ENCODE assay signal across 9 mouse cellular contexts in the genomic region with DNA sequence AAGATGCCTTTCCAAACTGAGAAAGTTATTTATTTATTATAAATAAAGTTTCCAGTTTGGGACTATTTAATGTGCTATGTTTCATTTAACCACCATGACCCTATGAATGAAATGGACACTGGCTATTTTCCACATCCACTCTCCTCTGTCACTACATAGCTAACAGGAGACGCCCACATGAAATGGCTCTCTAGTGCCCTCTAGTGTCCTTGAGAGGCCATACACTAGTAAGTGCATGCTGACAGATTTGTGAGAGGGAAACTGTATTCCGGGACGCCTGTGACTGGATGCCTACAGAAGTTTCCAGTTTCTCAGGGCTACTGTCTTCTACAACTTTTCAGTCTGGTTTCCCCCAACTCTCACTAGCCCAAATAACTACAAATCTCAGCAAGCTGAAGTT. TPM values are rescaled to one million over a fixed set of nuclear protein-coding genes. Genes with fewer than 3 reads are reported as not detected.
A peak's percentile ranks its signal among the peaks of the same experiment; 100 is the strongest.
DNase-seq lines count a peak whose midpoint lies in the region.
"Had no signal": no experiment of that assay in that cellular context is flagged by ENCODE, and none has a peak within 500 bp of the region (broad histone marks: within the 10 kb centered on the region; RNA-seq: fewer than 3 reads in every experiment).

No protein-coding gene starts in this region.

- DNase-seq in gastrocnemius, postnatal 14 days = peak; percentile 17
- no peak for DNase-seq in gastrocnemius, adult 8-10 months (ENCODE audit: low spot score in 2 of 2)
- peak; percentile 9 for DNase-seq in urinary bladder, postnatal 14 days (ENCODE audit: low spot score)
- no peak for DNase-seq in urinary bladder, adult 18-20 months (ENCODE audit: low spot score in 2 of 2)
- peak; percentile 74 for DNase-seq in embryo, embryonic 10 days (ENCODE audit: low spot score)
- peak; percentile 45 for DNase-seq in kidney, postnatal 14 days
- peak; percentile 38 for DNase-seq in retina, adult 2 months (ENCODE audit: low read depth, low spot score)
- no peak for DNase-seq in right cerebral cortex, postnatal 14 days

- intact Hi-C loops in gastrocnemius, postnatal 14 days (cut with DNase I; ENCODE audit: low total_unique reads) = no loop called here

RNA-seq across cellular contexts. Expression of gene Akap14, which starts 1.6 kb away (rescaled TPM):
- total RNA-seq in gastrocnemius, postnatal 14 days (2021) = not detected
- not detected for total RNA-seq in gastrocnemius, adult 8-10 months (2022)
- total RNA-seq: adrenal gland, postnatal 36 days had no signal

RNA-seq across cellular contexts. Expression of gene Ndufa1, which starts 23.9 kb away (rescaled TPM):
- 100 to 1,000 TPM; 346 to 390 TPM for total RNA-seq in gastrocnemius, postnatal 14 days (2021)
- total RNA-seq in gastrocnemius, adult 8-10 months (2022) = 100 to 1,000 TPM; 301 to 394 (median 354) TPM

RNA-seq across cellular contexts. Expression of gene Rnf113a1, which starts 24.0 kb away (rescaled TPM):
- 1 to 10 TPM; 1.8 to 2.4 TPM for total RNA-seq in gastrocnemius, postnatal 14 days (2021)
- 1 to 10 TPM; 2.6 to 4.4 (median 2.9) TPM for total RNA-seq in gastrocnemius, adult 8-10 months (2022)

RNA-seq across cellular contexts. Expression of gene Nkap, which starts 40.5 kb away (rescaled TPM):
- total RNA-seq in gastrocnemius, postnatal 14 days (2021) = 1 to 10 TPM; 6.6 to 7.2 TPM
- total RNA-seq in gastrocnemius, adult 8-10 months (2022) = 1 to 10 TPM; 7.1 to 8.8 (median 7.8) TPM

RNA-seq across cellular contexts. Expression of gene Gm9, which starts 43.8 kb away (rescaled TPM):
- not detected for total RNA-seq in gastrocnemius, postnatal 14 days (2021)
- not detected for total RNA-seq in gastrocnemius, adult 8-10 months (2022)
- total RNA-seq: adrenal gland, postnatal 36 days had no signal

Comparison
In these comparisons a context has a peak if more than half of its experiments do, and no peak if none do; other contexts are left out.
1. DNase-seq: peak in gastrocnemius, postnatal 14 days (single experiment), urinary bladder, postnatal 14 days (single experiment), embryo, embryonic 10 days (single experiment), kidney, postnatal 14 days (single experiment) and retina, adult 2 months (single experiment); none in gastrocnemius, adult 8-10 months (0 of 2), urinary bladder, adult 18-20 months (0 of 2) and right cerebral cortex, postnatal 14 days (single experiment).